Mouse (Mus musculus) neural tube, embryonic 10.5 days (tissue): Measurements from ENCODE around the gene Tert.

Source experiments
- DNase-seq: peaks from one replicate; pipeline ENCODE4 v3.0.0-alpha.2; 2017; ENCODE audit warnings: low spot score; ENCODE audit errors: extremely low spot score

Gene Tert

GRCm38 (mm10) chr13:73675161-73675560, 48.5 kb downstream of the Tert start:
- DNase-seq, result no peak

GRCm38 (mm10) chr13:73677853-73678252, 51.1 kb downstream of the Tert start, which contains the start of gene Slc6a18:
Gene Slc6a18 (minus strand): TSS chr13:73678023.
- no peak for DNase-seq

- no peak for DNase-seq
These were observed 52.6 kb downstream of the Tert start for GRCm38 (mm10) chr13:73679311-73679710.

GRCm38 (mm10) chr13:73680394-73680793, 53.7 kb downstream of the Tert start:
- DNase-seq, result no peak

- DNase-seq, result no peak
These were observed 55.5 kb downstream of the Tert start for GRCm38 (mm10) chr13:73682226-73682625.

- DNase-seq, result no peak
These were observed 57.0 kb downstream of the Tert start for GRCm38 (mm10) chr13:73683682-73684081.

- DNase-seq, result no peak
These were observed 57.7 kb downstream of the Tert start for GRCm38 (mm10) chr13:73684412-73684811.

GRCm38 (mm10) chr13:73685502-73685901, 58.8 kb downstream of the Tert start:
- DNase-seq, result no peak

- DNase-seq, result no peak
These were observed 60.9 kb downstream of the Tert start for GRCm38 (mm10) chr13:73687601-73688000.

- no peak for DNase-seq
These were observed 62.2 kb downstream of the Tert start for GRCm38 (mm10) chr13:73688934-73689333.

GRCm38 (mm10) chr13:73692249-73692868, 65.6 kb downstream of the Tert start:
- peak; percentile 68 for DNase-seq

GRCm38 (mm10) chr13:73693333-73693732, 66.6 kb downstream of the Tert start:
- no peak for DNase-seq

GRCm38 (mm10) chr13:73694972-73695371, 68.3 kb downstream of the Tert start:
- DNase-seq, result no peak

GRCm38 (mm10) chr13:73696529-73696928, 69.8 kb downstream of the Tert start:
- DNase-seq, result no peak
